Mouse (Mus musculus) 3134 (cell line): ENCODE results near the gene Adamts14.

ENCODE experiments used
- DNase-seq: peaks from one replicate; pipeline ENCODE4 v3.0.0-alpha.2; 2011; ENCODE audit warnings: low spot score; ENCODE audit not compliant: insufficient read length; ENCODE audit errors: extremely low read depth

Adamts14 gene

GRCm38 (mm10) chr10:61235677-61236267 lies 37.5 kb downstream of the Adamts14 start:
- DNase-seq = no peak

GRCm38 (mm10) chr10:61234319-61234718 lies 38.9 kb downstream of the Adamts14 start:
- DNase-seq = no peak

DNA sequence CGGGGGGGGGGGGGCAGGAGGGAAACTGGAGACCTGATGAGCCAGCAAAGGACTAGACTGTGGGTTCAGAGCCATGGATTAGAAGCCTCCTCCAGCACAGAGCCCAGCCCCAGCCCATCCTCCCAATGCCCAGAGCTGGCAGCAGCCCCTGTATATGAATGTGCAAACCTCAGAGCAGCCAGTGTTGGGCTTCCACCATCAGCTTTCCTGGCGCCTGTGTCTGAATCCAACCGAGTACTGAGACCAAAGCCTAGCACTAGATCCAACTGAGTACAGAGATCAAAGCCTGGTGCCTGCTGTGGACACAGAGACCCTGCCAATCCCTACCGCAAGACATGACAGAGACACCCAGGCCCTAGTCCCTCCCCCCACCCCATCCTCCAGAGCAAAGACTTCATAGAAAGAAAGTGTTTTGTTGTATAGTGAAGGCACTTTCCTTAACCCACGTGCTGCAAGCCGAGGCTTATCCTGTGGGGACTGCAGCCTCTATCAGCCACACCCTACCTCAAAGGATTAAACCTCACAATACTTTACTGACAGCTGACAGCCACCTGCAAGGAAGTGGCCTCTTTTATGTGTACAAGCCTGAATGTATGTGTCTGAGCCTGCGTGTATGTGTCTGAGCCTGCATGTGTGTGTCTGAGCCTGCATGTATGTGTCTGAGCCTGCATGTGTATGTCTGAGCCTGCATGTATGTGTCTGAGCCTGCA lies 40.2 kb downstream of the Adamts14 start:
- DNase-seq = no peak

DNA sequence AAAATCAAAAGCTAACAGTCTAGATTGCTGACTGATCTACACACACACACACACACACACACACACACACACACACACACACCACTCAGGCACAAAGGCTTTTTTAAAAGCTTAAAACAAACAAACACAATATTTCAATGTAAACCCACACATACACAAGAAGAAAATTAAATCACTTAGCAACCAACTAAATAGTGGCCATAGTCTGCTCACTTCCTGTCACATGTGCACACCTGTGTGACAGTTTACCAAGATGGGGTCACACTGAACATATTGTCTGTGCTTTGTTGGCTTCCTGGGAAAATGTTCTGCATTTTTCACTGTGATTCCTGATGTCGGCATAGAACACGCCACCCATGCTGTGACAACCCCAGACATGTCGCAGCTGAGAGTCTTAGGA lies 41.5 kb downstream of the Adamts14 start:
- no peak for DNase-seq

- no peak for DNase-seq
These were observed 46.3 kb downstream of the Adamts14 start for GRCm38 (mm10) chr10:61226784-61227396.

DNA sequence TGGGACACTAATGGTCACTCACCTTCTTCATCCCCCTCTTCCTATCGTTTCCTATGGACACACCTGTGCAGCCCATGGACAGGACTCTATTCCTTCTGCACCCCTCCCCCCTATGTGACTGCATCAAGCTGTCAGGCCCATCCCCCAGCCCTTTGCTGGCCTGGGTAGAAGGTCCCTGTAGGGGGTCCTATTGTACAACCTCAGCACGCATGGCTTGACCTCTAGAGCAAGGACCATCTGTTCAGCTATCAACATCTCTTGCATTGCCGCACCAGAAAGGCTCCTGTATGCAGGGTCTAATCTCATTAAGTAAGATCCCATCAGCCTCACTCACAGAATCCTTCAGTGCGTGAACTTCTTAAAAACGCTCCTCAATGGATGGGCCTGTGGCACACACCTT lies 47.5 kb downstream of the Adamts14 start:
- no peak for DNase-seq

DNA sequence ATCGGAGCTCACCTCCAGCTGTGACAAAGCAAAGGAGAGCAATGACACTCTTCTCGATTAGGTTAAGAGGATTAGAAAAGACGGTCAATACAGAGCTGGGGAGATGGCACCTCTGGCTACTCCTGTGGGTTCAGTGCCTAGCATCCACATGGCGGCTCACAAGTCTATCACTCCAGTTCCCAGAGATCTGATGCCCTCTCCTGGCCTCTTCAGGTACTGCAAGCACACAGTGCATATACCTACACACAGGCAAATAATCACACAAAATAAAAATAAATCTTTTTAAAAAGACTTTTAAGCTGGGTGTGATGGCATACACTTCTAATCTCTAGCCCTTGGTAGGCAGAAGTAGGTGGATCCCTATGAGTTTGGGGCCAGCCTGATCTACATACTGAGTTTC lies 53.9 kb downstream of the Adamts14 start:
- DNase-seq = no peak

GRCm38 (mm10) chr10:61216163-61216562 lies 57.1 kb downstream of the Adamts14 start:
- no peak for DNase-seq

- no peak for DNase-seq
These were observed 57.6 kb downstream of the Adamts14 start for GRCm38 (mm10) chr10:61215658-61216057.

DNA sequence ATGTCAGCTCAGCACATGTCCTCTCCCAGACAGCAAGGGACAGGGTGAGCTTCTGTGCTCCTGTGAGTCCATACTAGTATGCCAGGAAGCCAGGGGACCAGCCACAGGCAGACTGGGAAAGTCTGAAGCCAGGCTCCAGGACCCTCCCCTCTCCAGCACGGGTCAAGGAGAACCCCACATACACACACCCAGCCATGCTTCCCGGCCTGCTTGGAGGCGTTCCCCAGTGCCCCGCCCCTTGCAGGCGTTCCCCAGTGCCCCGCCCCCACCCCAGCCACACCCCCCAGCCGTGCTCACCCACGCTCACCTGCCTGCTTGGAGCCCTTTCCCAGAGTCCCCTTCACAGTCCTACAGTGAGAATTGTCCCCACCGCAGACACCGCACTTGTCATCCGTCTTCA lies 60.4 kb downstream of the Adamts14 start:
- DNase-seq = no peak

DNA sequence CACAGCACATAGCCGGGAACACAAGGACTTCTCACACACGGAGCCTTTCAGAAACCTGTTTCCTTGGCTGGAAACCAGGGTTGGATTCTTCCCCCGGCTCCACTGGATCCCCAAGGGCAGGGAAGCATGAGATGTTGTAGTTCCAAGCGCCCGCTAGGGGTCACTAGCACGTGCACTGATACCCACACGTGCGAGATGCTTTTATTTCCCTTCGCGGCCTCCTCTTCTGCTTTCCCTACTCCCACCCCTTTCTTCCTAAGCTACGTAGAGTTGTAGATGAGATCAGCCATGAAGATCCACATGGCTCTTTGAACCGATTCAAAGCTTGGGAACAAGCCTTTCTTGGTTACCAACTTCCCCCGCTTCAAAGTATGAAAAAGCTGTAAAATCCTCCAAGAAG lies 61.5 kb downstream of the Adamts14 start:
- DNase-seq = peak; percentile 29

GRCm38 (mm10) chr10:61211105-61211504 lies 62.1 kb downstream of the Adamts14 start:
- DNase-seq = no peak

- DNase-seq = no peak
These were observed 65.0 kb downstream of the Adamts14 start for GRCm38 (mm10) chr10:61208114-61208684.

DNA sequence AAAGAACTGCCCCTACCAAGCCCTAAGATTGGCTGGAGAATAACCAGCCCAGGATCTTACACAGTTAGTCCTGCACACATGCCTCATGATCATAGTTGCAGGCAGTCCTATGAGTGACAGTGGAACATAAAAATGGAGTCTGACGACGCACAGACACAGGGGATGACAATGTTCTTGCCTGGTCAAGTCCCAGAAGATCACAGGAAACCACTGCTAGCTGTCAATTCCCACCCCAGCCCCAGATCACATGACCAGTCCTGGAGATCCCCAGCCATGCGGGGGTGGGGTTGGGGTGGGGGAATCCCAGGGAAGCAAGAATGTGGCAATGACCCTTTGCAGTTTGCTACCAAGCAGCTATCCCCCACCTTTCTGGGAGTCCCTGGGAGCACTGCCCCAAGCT lies 69.3 kb downstream of the Adamts14 start:
- no peak for DNase-seq

DNA sequence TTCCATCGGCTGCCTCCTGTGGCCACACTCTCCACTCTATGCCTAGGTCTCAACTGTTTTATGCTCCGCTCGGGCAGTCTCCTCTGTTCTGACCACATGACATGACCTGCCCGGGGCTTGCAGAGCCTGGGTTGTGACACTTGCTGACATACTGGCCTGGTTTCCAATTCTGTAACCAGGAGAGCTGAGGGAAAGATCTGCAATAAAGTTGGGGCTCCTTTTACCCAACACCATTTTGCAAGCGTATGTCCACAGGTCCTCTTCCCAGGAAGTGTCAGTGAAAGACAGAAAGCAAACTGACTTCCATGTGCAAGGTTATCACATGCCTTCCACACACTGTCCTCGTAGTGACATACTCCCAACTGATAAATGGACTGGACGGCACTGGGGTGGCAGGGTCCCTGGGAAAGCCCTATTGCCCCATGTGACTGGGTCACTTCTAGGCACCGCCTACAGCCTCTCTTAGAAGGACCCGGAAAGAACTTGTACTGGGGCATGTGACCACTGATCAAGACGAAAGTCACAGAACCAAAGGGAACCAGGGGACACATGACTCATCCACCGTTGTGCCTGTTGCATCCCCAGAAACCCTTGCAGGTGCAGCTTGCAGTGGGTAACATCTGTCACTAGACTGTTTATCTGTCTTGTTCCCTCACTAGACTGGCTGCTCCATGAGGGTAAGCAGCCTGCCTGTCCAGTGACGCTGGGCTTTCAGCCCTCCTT lies 71.5 kb downstream of the Adamts14 start:
- DNase-seq = no peak

DNA sequence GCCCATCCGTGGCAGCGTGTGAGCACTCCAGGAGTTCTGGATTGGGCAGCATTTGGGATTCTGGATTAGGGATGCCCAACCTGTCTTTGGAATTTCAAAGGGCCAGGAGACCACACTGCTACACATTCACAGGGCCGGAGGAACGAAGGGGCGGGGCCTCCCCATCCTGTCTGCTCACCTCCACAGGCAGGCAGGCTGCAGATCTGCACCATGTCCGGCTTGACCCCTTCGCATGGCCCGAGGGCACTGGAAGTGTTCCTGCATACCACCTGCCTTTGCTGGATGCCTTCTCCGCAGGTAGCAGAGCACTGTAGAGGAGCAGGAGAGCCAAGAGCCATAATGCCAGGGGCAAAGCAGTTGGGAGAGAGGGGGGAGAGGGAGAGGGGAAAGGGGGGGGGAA lies 72.2 kb downstream of the Adamts14 start:
- DNase-seq = no peak

DNA sequence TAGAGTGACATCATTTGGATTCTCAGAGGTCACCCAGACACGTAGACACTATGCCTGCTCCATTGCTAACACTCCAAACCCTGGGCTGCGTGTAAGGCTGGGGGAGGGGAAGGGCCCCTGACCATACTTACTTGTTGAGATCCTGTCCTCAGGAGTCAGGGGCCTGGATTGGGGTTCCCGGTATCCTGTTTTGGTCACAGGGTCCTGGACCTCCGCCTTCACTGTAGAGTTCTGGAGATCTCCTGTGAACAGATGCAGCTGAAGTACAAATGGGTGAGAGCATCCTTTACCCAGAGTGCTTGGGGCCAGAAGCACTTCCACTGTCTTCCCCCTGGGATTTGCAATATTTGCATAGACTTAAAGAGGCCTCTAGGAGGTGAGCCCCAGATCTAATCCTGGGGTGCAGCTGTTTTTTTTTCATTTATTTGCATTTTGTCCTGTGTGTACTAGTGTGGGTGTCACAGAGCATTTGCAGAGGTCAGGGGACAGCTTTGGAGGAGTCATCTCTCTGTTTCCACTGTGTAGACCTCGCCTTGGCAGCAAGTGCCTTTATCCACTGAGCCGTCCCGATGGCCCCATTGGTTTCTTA lies 72.9 kb downstream of the Adamts14 start:
- DNase-seq = no peak

- no peak for DNase-seq
These were observed 73.5 kb downstream of the Adamts14 start for GRCm38 (mm10) chr10:61199566-61200213.

- DNase-seq = no peak
These were observed 77.4 kb downstream of the Adamts14 start for GRCm38 (mm10) chr10:61195718-61196291.

GRCm38 (mm10) chr10:61195216-61195615 lies 78.0 kb downstream of the Adamts14 start:
- no peak for DNase-seq
